Mouse (Mus musculus): Measurements from ENCODE around the gene C130026I21Rik. TPM values are rescaled to one million over a fixed set of nuclear protein-coding genes. Genes with fewer than 3 reads are reported as not detected.
"Not testable (repeated sequence)": the region's sequence is repeated elsewhere in the genome, so short reads cannot be mapped to it uniquely, and the experiment has no call there.

Gene C130026I21Rik
- polyA plus RNA-seq, 1 experiment from 2014 or later: not detected

DNA sequence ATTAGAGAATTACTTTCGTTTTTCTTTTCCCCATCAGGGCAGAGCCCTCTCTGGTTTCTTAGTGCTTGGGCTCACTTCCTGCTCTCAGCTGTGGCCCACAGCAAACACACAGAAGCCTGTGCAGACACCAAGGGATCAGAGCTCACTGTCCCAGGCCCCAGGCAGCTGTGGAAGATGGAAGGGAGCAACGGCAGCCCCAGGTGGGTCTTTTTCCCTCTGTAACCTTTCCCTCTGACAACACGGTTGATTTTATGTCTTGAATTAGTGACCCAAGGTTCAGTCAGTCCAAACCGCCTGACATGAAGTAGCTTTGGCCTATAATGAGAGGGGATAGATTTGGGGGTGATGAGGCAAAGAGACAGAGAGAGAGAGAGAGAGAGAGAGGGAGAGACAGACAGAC, 70.8 kb downstream of the C130026I21Rik start:
- DNase-seq (ENCODE audit: low spot score); H3K27me3 ChIP-seq (ENCODE audit: insufficient read depth, poor library complexity, severe bottlenecking); H3K4me1 ChIP-seq (replicated peaks); H3K27ac ChIP-seq; H3K36me3 ChIP-seq; H3K4me3 ChIP-seq: not testable (repeated sequence)
- H3K9me3 ChIP-seq: peaks cover 14% of the 10 kb centered on the region; the same call in 1 of the 2 replicates
- WGBS: 90% methylated on average over 3 of the region's 4 CpGs

DNA sequence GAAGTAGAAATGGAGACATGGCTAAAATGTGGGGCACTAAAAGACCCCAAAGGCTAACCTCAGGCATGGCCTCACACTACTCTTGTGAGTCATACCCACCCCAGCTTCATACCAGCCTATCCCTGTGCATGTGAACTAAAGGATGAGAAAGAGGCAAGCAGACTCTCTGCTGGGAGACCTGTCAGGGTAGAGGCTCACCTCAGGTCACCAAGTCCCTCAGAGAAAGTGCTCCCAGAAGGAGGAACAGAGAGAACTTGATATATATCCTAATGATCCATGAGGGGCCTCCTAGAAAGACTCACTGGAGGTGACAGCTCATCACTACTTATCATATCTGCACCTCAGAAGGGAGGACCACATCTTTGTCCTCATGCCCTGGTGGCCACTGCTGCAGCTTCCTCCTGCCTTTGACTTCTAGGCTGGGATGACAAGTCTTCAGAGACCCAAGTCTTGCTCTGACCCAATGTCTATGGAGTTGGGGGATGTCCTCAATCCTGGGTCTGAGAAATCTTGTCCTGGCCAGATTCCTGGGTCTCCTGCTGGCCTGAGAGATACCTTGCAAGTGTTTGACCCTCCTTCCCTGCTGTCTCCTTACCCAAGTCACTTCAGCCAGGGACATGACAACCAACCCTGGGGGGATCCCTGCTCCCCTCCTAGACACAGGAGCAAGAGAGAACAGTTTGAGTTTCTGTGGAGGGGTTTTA, 71.6 kb downstream of the C130026I21Rik start:
- not testable (repeated sequence) for H3K4me1 ChIP-seq (replicated peaks); DNase-seq (ENCODE audit: low spot score); H3K27ac ChIP-seq; H3K27me3 ChIP-seq (ENCODE audit: insufficient read depth, poor library complexity, severe bottlenecking); H3K36me3 ChIP-seq; H3K4me3 ChIP-seq
- peaks cover 11% of the 10 kb centered on the region; the same call in 1 of the 2 replicates for H3K9me3 ChIP-seq

DNA sequence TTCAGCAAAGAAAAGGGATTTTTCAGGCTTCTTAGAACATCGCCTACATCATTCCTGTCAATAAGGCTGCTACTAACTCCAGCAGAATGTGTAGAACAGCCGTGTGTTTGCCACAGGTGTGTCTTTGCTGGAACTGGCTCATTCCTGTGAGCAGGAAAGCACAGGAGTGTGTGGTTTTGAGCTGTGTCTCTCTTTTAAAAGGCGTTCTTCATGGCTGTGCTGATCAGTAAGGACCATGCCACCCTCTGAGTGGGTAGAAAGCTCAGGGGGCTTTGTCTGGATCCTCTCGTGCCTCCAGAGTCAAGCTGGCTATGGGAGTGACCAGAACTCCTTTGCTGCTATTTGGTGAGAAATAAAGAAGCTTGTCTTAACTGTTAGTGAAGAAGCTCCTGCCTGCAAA, 73.6 kb downstream of the C130026I21Rik start:
- WGBS: 69% methylated on average over 4 of the region's 4 CpGs
- not testable (repeated sequence) for H3K36me3 ChIP-seq; H3K4me1 ChIP-seq (replicated peaks); DNase-seq (ENCODE audit: low spot score); H3K27me3 ChIP-seq (ENCODE audit: insufficient read depth, poor library complexity, severe bottlenecking); H3K4me3 ChIP-seq; H3K27ac ChIP-seq
- peaks cover 16% of the 10 kb centered on the region; the same call in 1 of the 2 replicates for H3K9me3 ChIP-seq

DNA sequence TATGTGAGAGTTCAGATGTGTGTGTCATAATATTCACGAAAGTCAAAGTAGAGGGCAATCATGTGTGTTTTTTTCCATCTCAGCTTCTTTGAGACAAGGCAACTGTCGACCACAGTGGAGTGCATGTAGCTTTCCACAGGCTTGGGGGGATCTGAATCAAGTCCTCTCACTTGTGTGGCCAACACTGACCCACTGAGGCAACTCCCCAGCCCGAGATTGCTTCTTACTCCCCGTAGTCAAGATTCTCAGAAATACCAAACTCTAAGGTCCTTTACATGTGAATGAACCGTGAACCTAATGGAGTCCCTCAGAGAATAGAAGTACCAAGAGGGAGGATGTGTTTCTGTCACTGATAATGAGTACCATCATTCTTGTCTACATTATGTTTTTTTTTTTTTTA, 76.6 kb downstream of the C130026I21Rik start:
- 85% methylated on average over 5 of the region's 5 CpGs for WGBS
- not testable (repeated sequence) for DNase-seq (ENCODE audit: low spot score); H3K4me1 ChIP-seq (replicated peaks); H3K27ac ChIP-seq; H3K27me3 ChIP-seq (ENCODE audit: insufficient read depth, poor library complexity, severe bottlenecking); H3K4me3 ChIP-seq; H3K36me3 ChIP-seq
- H3K9me3 ChIP-seq: peaks cover 25% of the 10 kb centered on the region

DNA sequence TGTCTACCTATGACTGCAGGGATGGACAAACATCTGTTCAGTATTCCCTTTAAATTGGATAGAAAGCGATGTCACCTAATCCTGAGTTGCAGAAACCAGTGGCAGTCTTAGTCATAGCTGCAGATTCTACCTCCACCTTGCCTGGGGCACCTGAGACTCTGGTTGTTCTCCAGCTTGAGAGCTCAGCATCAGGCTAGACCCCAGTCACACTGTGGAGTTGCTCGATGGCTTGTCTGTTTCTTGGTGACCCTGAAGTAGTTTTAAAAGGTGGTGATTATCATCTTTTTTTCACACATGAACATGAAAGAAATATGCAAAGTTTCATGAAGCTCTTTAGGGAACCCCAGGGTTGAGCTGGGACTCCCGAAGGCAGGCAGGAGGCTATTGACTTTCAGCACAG, 88.4 kb downstream of the C130026I21Rik start:
- H3K27me3 ChIP-seq (ENCODE audit: insufficient read depth, poor library complexity, severe bottlenecking); H3K4me3 ChIP-seq; H3K9me3 ChIP-seq; H3K36me3 ChIP-seq; H3K27ac ChIP-seq; H3K4me1 ChIP-seq (replicated peaks); DNase-seq (ENCODE audit: low spot score): not testable (repeated sequence)
- 93% methylated on average over 2 of the region's 3 CpGs for WGBS

DNA sequence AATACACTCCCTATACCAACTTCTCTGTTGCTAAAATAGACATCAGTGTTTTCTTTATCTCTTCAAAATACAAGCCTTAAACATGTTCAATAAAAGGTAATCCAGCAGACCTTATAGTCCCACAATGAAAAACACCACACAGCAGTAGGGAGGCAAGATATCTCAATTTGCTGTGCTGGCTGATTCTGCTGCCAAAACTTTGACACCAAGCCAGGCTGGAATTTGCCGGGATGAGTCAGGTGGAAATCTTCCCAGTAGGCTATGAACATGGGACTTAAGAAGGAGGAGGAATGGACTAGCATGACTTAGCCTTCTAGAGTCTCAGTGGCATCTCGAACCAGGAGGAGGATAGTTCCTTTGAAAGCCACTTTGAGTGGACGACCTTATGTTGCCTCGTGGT, 91.4 kb downstream of the C130026I21Rik start:
- not testable (repeated sequence) for DNase-seq (ENCODE audit: low spot score); H3K27me3 ChIP-seq (ENCODE audit: insufficient read depth, poor library complexity, severe bottlenecking); H3K36me3 ChIP-seq; H3K4me1 ChIP-seq (replicated peaks); H3K9me3 ChIP-seq; H3K27ac ChIP-seq; H3K4me3 ChIP-seq
- 92% methylated on average over 4 of the region's 4 CpGs for WGBS

DNA sequence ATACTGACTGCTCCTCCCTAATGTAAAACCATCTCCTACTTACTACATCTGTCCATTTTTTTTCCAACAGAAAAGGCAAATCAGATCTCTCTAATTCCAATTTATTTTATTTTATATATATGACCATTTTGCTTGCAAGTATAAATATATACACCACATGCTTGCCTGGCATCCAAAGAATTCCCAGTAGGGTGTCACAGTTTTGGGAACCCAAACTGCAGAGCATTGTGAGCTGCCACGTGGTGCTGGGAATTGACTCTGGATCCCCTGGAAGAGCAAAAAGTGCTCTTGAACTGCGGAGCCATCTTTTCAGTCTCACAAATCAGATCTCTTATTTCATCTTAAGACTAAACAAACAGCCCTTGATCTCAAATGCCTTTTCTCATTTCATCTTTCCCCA, 107.5 kb downstream of the C130026I21Rik start:
- not testable (repeated sequence) for H3K4me1 ChIP-seq (replicated peaks); H3K27me3 ChIP-seq (ENCODE audit: insufficient read depth, poor library complexity, severe bottlenecking); H3K27ac ChIP-seq; H3K9me3 ChIP-seq; H3K4me3 ChIP-seq; H3K36me3 ChIP-seq; DNase-seq (ENCODE audit: low spot score)
- 71% methylated on average over 2 of the region's 2 CpGs for WGBS

DNA sequence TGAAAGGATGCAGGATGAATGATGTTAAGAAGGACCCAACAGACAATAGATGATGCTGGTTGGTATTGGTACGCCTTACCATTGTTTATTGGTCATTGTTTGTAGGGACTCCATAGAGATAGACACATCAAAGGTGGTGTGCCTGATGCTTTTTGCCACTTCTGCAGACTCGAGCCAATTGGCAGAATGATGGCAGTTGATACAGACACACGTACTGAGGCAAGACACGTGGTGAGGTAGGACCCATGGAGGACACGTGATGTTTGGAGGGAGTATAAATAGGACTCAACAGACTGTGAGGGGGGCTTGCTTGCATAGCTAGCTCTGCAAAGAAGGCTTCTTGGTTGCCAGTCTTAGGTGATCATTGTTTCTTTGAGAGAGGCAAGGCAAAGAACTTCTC, 115.2 kb downstream of the C130026I21Rik start:
- not testable (repeated sequence) for H3K27me3 ChIP-seq (ENCODE audit: insufficient read depth, poor library complexity, severe bottlenecking); H3K36me3 ChIP-seq; H3K4me1 ChIP-seq (replicated peaks); DNase-seq (ENCODE audit: low spot score); H3K9me3 ChIP-seq; H3K4me3 ChIP-seq; H3K27ac ChIP-seq
- WGBS: 87% methylated on average over 4 of the region's 5 CpGs

DNA sequence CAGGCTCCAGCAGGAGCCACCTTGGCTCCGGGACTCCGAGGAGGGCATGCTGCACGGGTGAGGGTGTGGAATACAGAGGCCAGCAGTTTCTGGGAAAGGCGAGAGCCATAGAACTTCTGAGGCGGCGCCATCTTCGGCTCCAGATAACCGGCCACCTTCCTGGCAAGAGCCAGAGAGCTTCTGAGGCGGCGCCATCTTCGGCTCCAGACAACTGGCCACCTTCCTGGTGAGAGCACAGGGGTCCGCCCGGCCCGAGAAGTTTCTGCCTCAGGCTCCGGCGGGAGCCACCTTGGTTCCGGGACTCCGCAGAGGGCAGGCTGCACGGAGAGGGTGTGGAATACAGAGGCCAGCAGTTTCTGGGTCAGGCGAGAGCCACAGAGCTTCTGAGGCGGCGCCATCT, 136.7 kb downstream of the C130026I21Rik start:
- DNase-seq (ENCODE audit: low spot score); H3K4me3 ChIP-seq; H3K36me3 ChIP-seq; H3K9me3 ChIP-seq; H3K27me3 ChIP-seq (ENCODE audit: insufficient read depth, poor library complexity, severe bottlenecking); H3K27ac ChIP-seq; H3K4me1 ChIP-seq (replicated peaks): not testable (repeated sequence)
- WGBS: 91% methylated on average over 22 of the region's 22 CpGs

DNA sequence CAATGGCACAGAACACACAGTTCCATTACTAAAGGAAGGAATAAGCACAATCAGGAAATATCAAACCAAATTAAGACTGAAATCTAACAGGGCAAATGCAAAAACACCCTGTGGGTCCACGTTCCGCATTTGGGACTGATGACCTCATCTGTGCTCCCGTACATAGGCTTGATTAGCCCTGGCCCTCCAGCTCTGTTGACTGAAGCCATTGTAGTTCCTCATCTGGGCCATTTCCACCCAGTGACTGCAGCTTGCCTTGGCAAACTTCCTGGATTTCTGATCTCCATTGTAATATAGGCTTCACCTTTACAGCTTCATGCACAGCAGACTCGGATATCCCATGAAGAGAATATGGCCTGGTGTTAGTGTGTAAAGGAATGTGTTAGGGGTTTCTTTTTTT, 148.5 kb downstream of the C130026I21Rik start:
- not testable (repeated sequence) for DNase-seq (ENCODE audit: low spot score); H3K27ac ChIP-seq; H3K4me1 ChIP-seq (replicated peaks); H3K36me3 ChIP-seq; H3K27me3 ChIP-seq (ENCODE audit: insufficient read depth, poor library complexity, severe bottlenecking); H3K4me3 ChIP-seq
- H3K9me3 ChIP-seq: peaks cover 13% of the 10 kb centered on the region
- WGBS: 92% methylated on average over 4 of the region's 4 CpGs

DNA sequence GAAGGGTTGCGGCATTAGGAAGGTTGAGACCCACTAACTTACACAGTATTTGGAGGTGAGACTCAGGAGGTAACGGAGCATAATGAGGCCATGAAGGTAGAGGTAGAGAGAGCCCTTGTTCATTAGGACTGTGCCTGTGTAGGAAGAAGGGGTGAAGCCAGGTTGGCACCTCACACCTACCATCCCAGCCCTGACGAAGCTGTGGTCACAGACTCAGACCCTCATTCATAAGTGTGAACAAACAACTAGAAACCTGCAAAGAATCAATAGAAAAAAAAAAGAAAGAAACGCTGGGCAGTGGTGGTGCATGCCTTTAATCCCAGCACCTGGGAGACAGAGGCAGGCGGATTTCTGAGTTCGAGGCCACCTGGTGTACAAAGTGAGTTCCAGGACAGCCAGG, 152.0 kb downstream of the C130026I21Rik start:
- not testable (repeated sequence) for DNase-seq (ENCODE audit: low spot score); H3K36me3 ChIP-seq; H3K27ac ChIP-seq; H3K27me3 ChIP-seq (ENCODE audit: insufficient read depth, poor library complexity, severe bottlenecking); H3K4me3 ChIP-seq; H3K4me1 ChIP-seq (replicated peaks)
- WGBS: 82% methylated on average over 5 of the region's 6 CpGs
- peaks cover 16% of the 10 kb centered on the region for H3K9me3 ChIP-seq

DNA sequence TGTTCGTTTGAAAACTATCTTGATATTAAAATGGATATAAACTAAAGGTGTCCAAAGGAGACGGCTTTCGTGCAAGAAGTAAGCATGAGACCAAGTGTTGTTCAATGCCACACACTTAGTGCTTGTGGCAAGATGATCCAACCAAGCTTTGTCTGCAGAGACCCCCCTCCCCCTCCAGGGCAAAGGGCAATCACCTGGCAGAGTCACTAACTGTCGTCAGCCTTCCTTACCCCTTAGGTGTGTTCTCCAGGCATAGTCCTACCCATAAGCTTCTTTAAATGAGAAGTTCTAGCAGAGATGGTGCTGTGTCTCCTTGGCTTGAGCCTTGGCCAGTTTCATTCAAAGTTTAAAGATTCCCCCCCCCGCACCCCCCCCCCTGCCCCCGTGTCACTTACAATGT, 152.8 kb downstream of the C130026I21Rik start:
- not testable (repeated sequence) for H3K36me3 ChIP-seq; DNase-seq (ENCODE audit: low spot score); H3K4me3 ChIP-seq; H3K27me3 ChIP-seq (ENCODE audit: insufficient read depth, poor library complexity, severe bottlenecking); H3K27ac ChIP-seq; H3K4me1 ChIP-seq (replicated peaks)
- WGBS: 69% methylated on average over 5 of the region's 6 CpGs
- H3K9me3 ChIP-seq: peaks cover 18% of the 10 kb centered on the region

DNA sequence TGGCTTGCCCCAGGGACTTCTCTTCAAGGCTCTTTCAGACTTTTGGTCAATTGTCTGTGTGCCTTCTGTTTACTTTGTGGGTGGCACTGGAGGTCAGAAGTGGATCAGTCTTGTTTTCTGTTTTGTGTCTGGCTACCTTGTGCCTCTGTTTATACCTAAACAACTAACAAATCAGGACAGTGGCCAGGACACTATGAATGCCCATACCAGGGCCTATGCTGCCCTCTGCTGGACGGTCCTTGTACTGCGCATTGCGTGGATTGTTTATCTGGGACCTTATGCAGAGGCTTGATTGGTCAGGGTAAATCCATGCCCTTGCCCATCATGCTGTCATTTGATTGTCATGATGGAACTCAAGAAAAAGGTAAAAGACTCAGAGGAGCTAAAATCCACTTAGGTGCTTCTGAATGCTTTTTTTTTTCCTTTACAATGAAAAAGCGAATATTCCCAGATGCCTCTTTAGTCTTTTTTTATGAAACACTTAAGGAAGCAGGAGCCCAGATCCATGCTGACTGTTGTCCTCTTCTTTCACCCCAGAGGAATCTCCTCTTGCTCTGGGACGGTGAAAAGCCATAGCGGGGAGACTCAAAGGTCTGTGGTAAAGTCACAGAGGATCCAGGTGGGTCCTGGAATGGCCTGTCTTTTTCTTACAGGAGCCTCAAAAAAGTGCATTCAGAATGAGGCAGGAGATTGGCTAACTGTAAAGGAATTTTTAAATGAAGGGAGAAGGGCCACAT, 155.5 kb downstream of the C130026I21Rik start:
- not testable (repeated sequence) for DNase-seq (ENCODE audit: low spot score); H3K4me3 ChIP-seq; H3K27me3 ChIP-seq (ENCODE audit: insufficient read depth, poor library complexity, severe bottlenecking); H3K36me3 ChIP-seq; H3K4me1 ChIP-seq (replicated peaks); H3K27ac ChIP-seq
- 52% methylated on average over 6 of the region's 6 CpGs for WGBS
- H3K9me3 ChIP-seq: peaks cover 20% of the 10 kb centered on the region
